Mouse (Mus musculus): ENCODE data around the gene Pif1. TPM values are rescaled to one million over a fixed set of nuclear protein-coding genes. Genes with fewer than 3 reads are reported as not detected.

Gene Pif1
- polyA plus RNA-seq, 1 experiment from 2014 or later: 13.9 TPM

GRCm38 (mm10) chr9:65547844-65548243 is 39.1 kb upstream of the Pif1 start:
- H3K27me3 ChIP-seq (ENCODE audit: control insufficient read depth, insufficient read depth, low read length): no peaks in the 10 kb centered on the region
- H3K4me3 ChIP-seq (ENCODE audit: low read length): no peak overlapping the region
- H3K9me3 ChIP-seq (replicated peaks; ENCODE audit: control insufficient read depth, low read length): no peaks in the 10 kb centered on the region
- peak overlapping the region; percentile 9; the same call in 1 of the 2 replicates for H3K9ac ChIP-seq (ENCODE audit: low read length)
- ATAC-seq (replicated peaks; ENCODE audit: extremely low read depth, insufficient read depth, low FRiP score): no peak
- peaks cover 48% of the 10 kb centered on the region for H3K4me1 ChIP-seq (ENCODE audit: control insufficient read depth, insufficient read depth, low read length)
- peaks cover 3% of the 10 kb centered on the region; the same call in 1 of the 2 replicates for H3K36me3 ChIP-seq (ENCODE audit: control insufficient read depth, insufficient read depth)
- no peak overlapping the region for H3K27ac ChIP-seq (ENCODE audit: low read length)
- H3K4me2 ChIP-seq (ENCODE audit: low read depth, low read length): no peak overlapping the region
- 58% methylated on average over 4 of the region's 4 CpGs for WGBS

GRCm38 (mm10) chr9:65548311-65548710 is 38.6 kb upstream of the Pif1 start:
- no peak overlapping the region for H3K9ac ChIP-seq (ENCODE audit: low read length)
- peaks cover 6% of the 10 kb centered on the region; the same call in 1 of the 2 replicates for H3K36me3 ChIP-seq (ENCODE audit: control insufficient read depth, insufficient read depth)
- no peak overlapping the region for H3K27ac ChIP-seq (ENCODE audit: low read length)
- no peaks in the 10 kb centered on the region for H3K27me3 ChIP-seq (ENCODE audit: control insufficient read depth, insufficient read depth, low read length)
- H3K4me1 ChIP-seq (ENCODE audit: control insufficient read depth, insufficient read depth, low read length): peaks cover 48% of the 10 kb centered on the region
- H3K4me3 ChIP-seq (ENCODE audit: low read length): no peak overlapping the region
- H3K9me3 ChIP-seq (replicated peaks; ENCODE audit: control insufficient read depth, low read length): no peaks in the 10 kb centered on the region
- no peak overlapping the region for H3K4me2 ChIP-seq (ENCODE audit: low read depth, low read length)
- 76% methylated on average over 8 of the region's 8 CpGs for WGBS
- ATAC-seq (replicated peaks; ENCODE audit: extremely low read depth, insufficient read depth, low FRiP score): no peak

DNA sequence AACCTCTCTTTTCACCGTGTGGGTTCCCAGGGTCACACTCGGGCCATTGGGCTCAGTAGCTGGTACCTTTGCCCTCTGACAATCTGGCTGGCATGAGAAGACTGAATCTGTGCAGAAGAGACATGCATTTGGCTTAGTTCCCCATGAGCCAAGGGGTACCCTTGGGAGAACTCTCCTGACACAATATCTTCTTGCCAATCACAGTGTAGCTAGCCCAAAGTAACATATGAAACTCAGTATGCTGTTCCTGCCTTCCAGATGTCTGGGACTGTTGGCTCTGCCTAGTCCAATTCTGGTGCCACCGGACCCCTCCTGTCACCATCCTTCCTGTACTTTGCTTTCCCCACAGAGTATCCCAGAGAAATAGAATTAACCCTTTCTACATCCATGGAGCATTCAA is 37.8 kb upstream of the Pif1 start:
- ATAC-seq (replicated peaks; ENCODE audit: extremely low read depth, insufficient read depth, low FRiP score): no peak
- Histone ChIP-seq H3K4me3 (ENCODE audit: low read length) (no peak overlapping the region), H3K36me3 (ENCODE audit: control insufficient read depth, insufficient read depth) (peaks cover 6% of the 10 kb centered on the region; the same call in 1 of the 2 replicates), H3K27ac (ENCODE audit: low read length) (no peak overlapping the region), H3K4me1 (ENCODE audit: control insufficient read depth, insufficient read depth, low read length) (peaks cover 48% of the 10 kb centered on the region), H3K27me3 (ENCODE audit: control insufficient read depth, insufficient read depth, low read length) (no peaks in the 10 kb centered on the region), H3K9ac (ENCODE audit: low read length) (no peak overlapping the region), H3K4me2 (ENCODE audit: low read depth, low read length) (no peak overlapping the region), H3K9me3 (replicated peaks; ENCODE audit: control insufficient read depth, low read length) (no peaks in the 10 kb centered on the region)
- WGBS: 89% methylated on average over 3 of the region's 3 CpGs

- no peak for ATAC-seq (replicated peaks; ENCODE audit: extremely low read depth, insufficient read depth, low FRiP score)
- Histone ChIP-seq H3K4me1 (ENCODE audit: control insufficient read depth, insufficient read depth, low read length) (peaks cover 49% of the 10 kb centered on the region), H3K4me3 (ENCODE audit: low read length) (no peak overlapping the region), H3K9ac (ENCODE audit: low read length) (no peak overlapping the region), H3K9me3 (replicated peaks; ENCODE audit: control insufficient read depth, low read length) (no peaks in the 10 kb centered on the region), H3K27ac (ENCODE audit: low read length) (peak overlapping the region; percentile 72), H3K36me3 (ENCODE audit: control insufficient read depth, insufficient read depth) (peaks cover 6% of the 10 kb centered on the region; the same call in 1 of the 2 replicates), H3K4me2 (ENCODE audit: low read depth, low read length) (no peak overlapping the region), H3K27me3 (ENCODE audit: control insufficient read depth, insufficient read depth, low read length) (no peaks in the 10 kb centered on the region)
- WGBS: 76% methylated on average over 5 of the region's 5 CpGs
Measured at GRCm38 (mm10) chr9:65549643-65550042, 37.3 kb upstream of the Pif1 start.

- peak overlapping the region; percentile 72 for H3K27ac ChIP-seq (ENCODE audit: low read length)
- H3K4me1 ChIP-seq (ENCODE audit: control insufficient read depth, insufficient read depth, low read length): peaks cover 52% of the 10 kb centered on the region
- H3K4me2 ChIP-seq (ENCODE audit: low read depth, low read length): no peak overlapping the region
- H3K9me3 ChIP-seq (replicated peaks; ENCODE audit: control insufficient read depth, low read length): no peaks in the 10 kb centered on the region
- no peak overlapping the region for H3K4me3 ChIP-seq (ENCODE audit: low read length)
- WGBS: 21% methylated on average over 7 of the region's 7 CpGs
- ATAC-seq (replicated peaks; ENCODE audit: extremely low read depth, insufficient read depth, low FRiP score): no peak
- peak overlapping the region; percentile 51; the same call in 1 of the 2 replicates for H3K9ac ChIP-seq (ENCODE audit: low read length)
- peaks cover 6% of the 10 kb centered on the region; the same call in 1 of the 2 replicates for H3K36me3 ChIP-seq (ENCODE audit: control insufficient read depth, insufficient read depth)
- no peaks in the 10 kb centered on the region for H3K27me3 ChIP-seq (ENCODE audit: control insufficient read depth, insufficient read depth, low read length)
Measured at GRCm38 (mm10) chr9:65550079-65550831, 36.7 kb upstream of the Pif1 start.

GRCm38 (mm10) chr9:65551035-65551434 is 35.9 kb upstream of the Pif1 start:
- Histone ChIP-seq H3K4me1 (ENCODE audit: control insufficient read depth, insufficient read depth, low read length) (peaks cover 46% of the 10 kb centered on the region), H3K9ac (ENCODE audit: low read length) (0 out of 2 replicates have a peak overlapping the region, but pooled peaks have one; percentile 3), H3K9me3 (replicated peaks; ENCODE audit: control insufficient read depth, low read length) (no peaks in the 10 kb centered on the region), H3K4me2 (ENCODE audit: low read depth, low read length) (no peak overlapping the region), H3K27ac (ENCODE audit: low read length) (peak overlapping the region; percentile 72), H3K36me3 (ENCODE audit: control insufficient read depth, insufficient read depth) (peaks cover 6% of the 10 kb centered on the region; the same call in 1 of the 2 replicates), H3K27me3 (ENCODE audit: control insufficient read depth, insufficient read depth, low read length) (no peaks in the 10 kb centered on the region), H3K4me3 (ENCODE audit: low read length) (no peak overlapping the region)
- peak; percentile 85 for ATAC-seq (replicated peaks; ENCODE audit: extremely low read depth, insufficient read depth, low FRiP score)
- 1% methylated on average over 5 of the region's 5 CpGs for WGBS

DNA sequence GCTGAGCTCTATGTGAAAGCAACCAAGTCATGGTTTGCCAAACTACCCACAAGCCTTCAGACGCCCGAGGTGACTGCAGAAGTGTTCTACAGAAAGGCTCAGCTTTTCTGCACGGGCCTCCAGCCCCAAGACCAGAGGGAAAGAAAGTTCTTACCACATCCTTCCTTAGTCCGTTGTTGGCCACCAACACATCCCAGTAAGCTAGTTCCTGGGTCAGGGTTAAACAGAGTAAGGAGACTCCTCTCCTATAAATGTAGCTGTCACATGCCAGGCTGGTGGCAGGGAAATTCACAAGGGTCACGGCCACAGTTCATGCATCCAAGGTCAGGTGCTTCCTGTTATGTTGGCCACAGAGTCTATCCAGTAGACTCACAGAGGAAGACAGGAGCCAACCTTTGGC is 34.8 kb upstream of the Pif1 start:
- WGBS: 80% methylated on average over 5 of the region's 5 CpGs
- Histone ChIP-seq H3K27ac (ENCODE audit: low read length) (peak overlapping the region; percentile 72), H3K36me3 (ENCODE audit: control insufficient read depth, insufficient read depth) (peaks cover 14% of the 10 kb centered on the region; the same call in 1 of the 2 replicates), H3K9ac (ENCODE audit: low read length) (no peak overlapping the region), H3K4me2 (ENCODE audit: low read depth, low read length) (no peak overlapping the region), H3K27me3 (ENCODE audit: control insufficient read depth, insufficient read depth, low read length) (no peaks in the 10 kb centered on the region), H3K9me3 (replicated peaks; ENCODE audit: control insufficient read depth, low read length) (no peaks in the 10 kb centered on the region), H3K4me3 (ENCODE audit: low read length) (no peak overlapping the region), H3K4me1 (ENCODE audit: control insufficient read depth, insufficient read depth, low read length) (peaks cover 37% of the 10 kb centered on the region)
- no peak for ATAC-seq (replicated peaks; ENCODE audit: extremely low read depth, insufficient read depth, low FRiP score)

GRCm38 (mm10) chr9:65552711-65553110 is 34.2 kb upstream of the Pif1 start:
- ATAC-seq (replicated peaks; ENCODE audit: extremely low read depth, insufficient read depth, low FRiP score): no peak
- no peak overlapping the region for H3K9ac ChIP-seq (ENCODE audit: low read length)
- H3K36me3 ChIP-seq (ENCODE audit: control insufficient read depth, insufficient read depth): peaks cover 17% of the 10 kb centered on the region; the same call in 1 of the 2 replicates
- WGBS: 92% methylated on average over 2 of the region's 2 CpGs
- peaks cover 37% of the 10 kb centered on the region for H3K4me1 ChIP-seq (ENCODE audit: control insufficient read depth, insufficient read depth, low read length)
- H3K27me3 ChIP-seq (ENCODE audit: control insufficient read depth, insufficient read depth, low read length): no peaks in the 10 kb centered on the region
- peak overlapping the region; percentile 72 for H3K27ac ChIP-seq (ENCODE audit: low read length)
- no peak overlapping the region for H3K4me2 ChIP-seq (ENCODE audit: low read depth, low read length)
- H3K4me3 ChIP-seq (ENCODE audit: low read length): no peak overlapping the region
- no peaks in the 10 kb centered on the region for H3K9me3 ChIP-seq (replicated peaks; ENCODE audit: control insufficient read depth, low read length)

GRCm38 (mm10) chr9:65555001-65555405 is 32.0 kb upstream of the Pif1 start:
- WGBS: 23% methylated on average over 5 of the region's 5 CpGs
- H3K4me2 ChIP-seq (ENCODE audit: low read depth, low read length): no peak overlapping the region
- H3K9ac ChIP-seq (ENCODE audit: low read length): peak overlapping the region; percentile 30; the same call in 1 of the 2 replicates
- no peak for ATAC-seq (replicated peaks; ENCODE audit: extremely low read depth, insufficient read depth, low FRiP score)
- peaks cover 27% of the 10 kb centered on the region for H3K36me3 ChIP-seq (ENCODE audit: control insufficient read depth, insufficient read depth)
- no peaks in the 10 kb centered on the region for H3K9me3 ChIP-seq (replicated peaks; ENCODE audit: control insufficient read depth, low read length)
- H3K4me3 ChIP-seq (ENCODE audit: low read length): no peak overlapping the region
- peak overlapping the region; percentile 33; the same call in 1 of the 2 replicates for H3K27ac ChIP-seq (ENCODE audit: low read length)
- peaks cover 29% of the 10 kb centered on the region for H3K4me1 ChIP-seq (ENCODE audit: control insufficient read depth, insufficient read depth, low read length)
- no peaks in the 10 kb centered on the region for H3K27me3 ChIP-seq (ENCODE audit: control insufficient read depth, insufficient read depth, low read length)
